Mouse (Mus musculus) CH12.LX (cell line): ENCODE data around the gene Plod1. TPM values are rescaled to one million over a fixed set of nuclear protein-coding genes. Genes with fewer than 3 reads are reported as not detected.
"Not testable (repeated sequence)": the region's sequence is repeated elsewhere in the genome, so short reads cannot be mapped to it uniquely, and the experiment has no call there.

Experiments
- DNase-seq: peaks from one replicate; pipeline ENCODE4 v3.0.0-alpha.2; 2013; ENCODE audit errors: extremely low read depth
- H3K27ac ChIP-seq: 2 replicates; pipeline ENCODE4 v1.5.1; 2012; ENCODE audit warnings: low read depth, mild to moderate bottlenecking, control low read depth, moderate library complexity; ENCODE audit not compliant: insufficient read depth
- H3K27me3 ChIP-seq: replicated peaks from 2 replicates; pipeline ENCODE3; 2012; ENCODE audit warnings: inconsistent platforms
- H3K36me3 ChIP-seq, 2 experiments: replicated peaks in 1 of 2; 2 replicates each; pipeline versions ENCODE3 to v1.6.1; 2012; ENCODE audit warnings: inconsistent platforms in 1 of 2, low read length in 1 of 2, mild to moderate bottlenecking in 1 of 2, mixed read lengths in 1 of 2, moderate library complexity in 1 of 2; ENCODE audit not compliant: control insufficient read depth in 1 of 2, insufficient read depth in 1 of 2
- H3K4me1 ChIP-seq, 2 experiments: 2 replicates each; pipeline ENCODE4 v1.6.1; 2012; ENCODE audit warnings: inconsistent platforms in 1 of 2, moderate library complexity in 1 of 2; ENCODE audit not compliant: insufficient read depth in 2 of 2, control insufficient read depth in 1 of 2
- H3K4me2 ChIP-seq: 2 replicates; pipeline ENCODE4 v1.6.1; 2012; ENCODE audit warnings: low read depth, mild to moderate bottlenecking, control low read depth; ENCODE audit not compliant: poor library complexity, insufficient read depth, severe bottlenecking
- H3K4me3 ChIP-seq, 3 experiments: fragments of 150-350 bp in 1 of 3; sonication (generic) in 1 of 3; replicated peaks in 1 of 3; 2 replicates each; pipeline versions ENCODE3 to v1.5.1; 2011 to 2012; ENCODE audit warnings: low read depth in 2 of 3, low read length in 2 of 3, mild to moderate bottlenecking in 2 of 3, moderate library complexity in 2 of 3, control low read depth in 1 of 3, improper control_type of control experiment in 1 of 3, inconsistent platforms in 1 of 3, mixed read lengths in 1 of 3; ENCODE audit not compliant: poor library complexity in 1 of 3
- H3K79me2 ChIP-seq: replicated peaks from 2 replicates; pipeline ENCODE4 v1.6.1; 2012; ENCODE audit warnings: mild to moderate bottlenecking, moderate library complexity; ENCODE audit not compliant: control insufficient read depth, poor library complexity, insufficient read depth, severe bottlenecking; ENCODE audit errors: extremely low read depth
- H3K9ac ChIP-seq: 2 replicates; pipeline ENCODE4 v1.6.1; 2012; ENCODE audit warnings: low read depth, mild to moderate bottlenecking, control low read depth, moderate library complexity; ENCODE audit not compliant: insufficient read depth
- H3K9me3 ChIP-seq: replicated peaks from 2 replicates; pipeline ENCODE3; 2012; ENCODE audit warnings: low read length, inconsistent platforms, mixed read lengths
- BHLHE40 ChIP-seq: IDR thresholded peaks from 2 replicates; pipeline ENCODE4 v1.6.1; 2011; ENCODE audit warnings: mild to moderate bottlenecking, low read depth, low read length, improper control_type of control experiment
- CHD2 ChIP-seq: IDR thresholded peaks from 2 replicates; pipeline ENCODE4 v1.6.1; 2011; ENCODE audit warnings: low read length, improper control_type of control experiment
- CTCF ChIP-seq, 2 experiments: IDR thresholded peaks in 1 of 2; conservative IDR thresholded peaks in 1 of 2; 2 replicates each; pipeline ENCODE4 v1.5.1; 2011 to 2012; ENCODE audit warnings: low read depth in 2 of 2, low read length in 2 of 2, improper control_type of control experiment in 1 of 2, inconsistent platforms in 1 of 2, mild to moderate bottlenecking in 1 of 2, moderate library complexity in 1 of 2
- E2F4 ChIP-seq: IDR thresholded peaks from 2 replicates; pipeline ENCODE4 v1.6.1; 2011; ENCODE audit warnings: low read depth, low read length, improper control_type of control experiment; ENCODE audit not compliant: insufficient replicate concordance
- EP300 ChIP-seq: IDR thresholded peaks from 2 replicates; pipeline ENCODE4 v1.6.1; 2011; ENCODE audit warnings: low read length, improper control_type of control experiment
- ETS1 ChIP-seq: conservative IDR thresholded peaks from 2 replicates; pipeline ENCODE4 v1.6.1; 2012; ENCODE audit warnings: low read depth, mild to moderate bottlenecking, inconsistent platforms, low read length, improper control_type of control experiment, moderate library complexity
- KAT2A ChIP-seq: IDR thresholded peaks from 2 replicates; pipeline ENCODE4 v1.6.1; 2012; ENCODE audit warnings: low read length, improper control_type of control experiment, inconsistent platforms; ENCODE audit not compliant: insufficient replicate concordance
- MAFK ChIP-seq: IDR thresholded peaks from 2 replicates; pipeline ENCODE4 v1.6.1; 2011; ENCODE audit warnings: low read length, improper control_type of control experiment; ENCODE audit not compliant: insufficient replicate concordance
- MAZ ChIP-seq: IDR thresholded peaks from 2 replicates; pipeline ENCODE4 v1.6.1; 2012; ENCODE audit warnings: low read depth, mild to moderate bottlenecking, inconsistent platforms, low read length, improper control_type of control experiment, moderate library complexity
- MEF2A ChIP-seq: IDR thresholded peaks from 2 replicates; pipeline ENCODE4 v1.6.1; 2014; ENCODE audit warnings: low read depth, mild to moderate bottlenecking, inconsistent platforms, low read length, improper control_type of control experiment, borderline replicate concordance
- MXI1 ChIP-seq: IDR thresholded peaks from 2 replicates; pipeline ENCODE4 v1.6.1; 2011; ENCODE audit warnings: mild to moderate bottlenecking, low read depth, low read length, improper control_type of control experiment
- NELFE ChIP-seq: IDR thresholded peaks from 2 replicates; pipeline ENCODE4 v1.6.1; 2011; ENCODE audit warnings: low read depth, low read length, improper control_type of control experiment
- NRF1 ChIP-seq: IDR thresholded peaks from 2 replicates; pipeline ENCODE4 v1.6.1; 2014; ENCODE audit warnings: low read depth, mild to moderate bottlenecking, inconsistent platforms, low read length, improper control_type of control experiment, moderate library complexity
- RAD21 ChIP-seq: IDR thresholded peaks from 2 replicates; pipeline ENCODE4 v1.6.1; 2011; ENCODE audit warnings: low read depth, mild to moderate bottlenecking, low read length, improper control_type of control experiment, moderate library complexity
- RCOR1 ChIP-seq: conservative IDR thresholded peaks from 2 replicates; pipeline ENCODE4 v1.6.1; 2012; ENCODE audit warnings: low read depth, mild to moderate bottlenecking, inconsistent platforms, low read length, improper control_type of control experiment
- SMC3 ChIP-seq: IDR thresholded peaks from 2 replicates; pipeline ENCODE4 v1.6.1; 2011; ENCODE audit warnings: low read depth, low read length, improper control_type of control experiment
- TBP ChIP-seq: conservative IDR thresholded peaks from 2 replicates; pipeline ENCODE4 v1.6.1; 2011; ENCODE audit warnings: low read depth, low read length, improper control_type of control experiment
- TCF12 ChIP-seq: IDR thresholded peaks from 2 replicates; pipeline ENCODE4 v1.6.1; 2014; ENCODE audit warnings: low read depth, mild to moderate bottlenecking, inconsistent platforms, low read length, improper control_type of control experiment
- USF1 ChIP-seq: IDR thresholded peaks from 2 replicates; pipeline ENCODE4 v1.6.1; 2014; ENCODE audit warnings: low read depth, mild to moderate bottlenecking, inconsistent platforms, low read length, improper control_type of control experiment
- USF2 ChIP-seq: conservative IDR thresholded peaks from 2 replicates; pipeline ENCODE4 v1.6.1; 2011; ENCODE audit warnings: low read depth, low read length, improper control_type of control experiment
- ZKSCAN1 ChIP-seq: IDR thresholded peaks from 2 replicates; pipeline ENCODE4 v1.6.1; 2012; ENCODE audit warnings: low read depth, inconsistent platforms, low read length, improper control_type of control experiment, borderline replicate concordance
- ZMIZ1 ChIP-seq: IDR thresholded peaks from 2 replicates; pipeline ENCODE4 v1.6.1; 2012; ENCODE audit warnings: low read depth, mild to moderate bottlenecking, inconsistent platforms, low read length, improper control_type of control experiment
- ZNF384 ChIP-seq: IDR thresholded peaks from 2 replicates; pipeline ENCODE4 v1.6.1; 2012; ENCODE audit warnings: low read depth, low read length, improper control_type of control experiment, inconsistent platforms
- dilution Hi-C: fragments of 300-500 bp; cut with MboI; formaldehyde crosslinking; loops from 2 replicates; pipeline ENCODE4 v1.14.3; 2020; ENCODE audit warnings: low sequenced_read_pairs; ENCODE audit not compliant: extremely low pct_unique_long_range_greater_than_20kb, extremely low pct_ligation_motif_present
- in situ Hi-C: fragments of 300-500 bp; cut with MboI; formaldehyde crosslinking; loops from 3 replicates; pipeline ENCODE4 v1.14.3; 2019; ENCODE audit warnings: low sequenced_read_pairs, low pct_ligation_motif_present, low pct_unique_long_range_greater_than_20kb, mixed read lengths
- polyA plus RNA-seq: library from polyadenylated mRNA; unstranded; fragments of >175 nt; gene quantifications from 2 replicates; pipeline ENCODE4 v1.2.1, GENCODE M21; 2012; ENCODE audit warnings: low read depth; ENCODE audit not compliant: insufficient read length
- total RNA-seq, 2 experiments: library from RNA; depleted of rRNA; stranded (reverse); fragments of 300-350 nt in 1 of 2; fragments of >200 nt in 1 of 2; gene quantifications; 2 replicates each; pipeline ENCODE4 v1.2.3; 2012 to 2014

Plod1 gene
- total and polyA plus RNA-seq, 3 experiments: 0.30 to 6.5 (median 1.9) TPM

DNA sequence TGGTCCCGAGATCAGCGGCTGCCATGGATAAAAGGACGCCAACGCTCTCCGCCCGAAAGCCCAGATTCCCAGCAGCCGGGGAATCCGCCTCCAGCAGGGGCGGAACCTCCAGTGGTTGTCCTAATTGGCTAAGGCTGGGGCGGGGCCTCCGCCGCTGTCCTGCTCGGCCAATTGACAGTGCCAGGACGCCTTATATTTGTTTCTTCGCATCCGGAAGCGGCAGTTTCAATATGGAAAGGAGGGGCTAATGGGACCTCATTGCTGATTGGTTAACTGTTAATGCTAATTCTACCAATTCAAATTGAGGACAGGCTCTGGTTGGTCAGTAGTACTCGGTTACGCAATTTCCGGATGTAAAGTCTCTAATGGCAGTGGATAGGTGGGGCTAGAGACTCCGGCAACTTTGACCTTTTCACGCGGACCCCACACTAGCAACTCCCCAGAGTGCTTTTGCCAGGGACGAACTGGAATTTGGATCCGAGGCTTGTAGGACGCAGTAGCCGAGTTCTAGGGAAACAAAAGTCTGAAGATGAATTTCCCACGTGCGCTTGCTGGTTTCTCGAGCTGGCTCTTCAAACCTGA is 68.0 kb downstream of the Plod1 start, which contains the start of the genes Miip and Fv1 (continued):
- TF ChIP-seq ETS1: peak; percentile 30; the same call in 1 of the 2 replicates
- TF ChIP-seq EP300: no peak
- no peak for TF ChIP-seq USF1
- TF ChIP-seq ZNF384: peak; percentile 25; the same call in 1 of the 2 replicates
- peak; percentile 76 for TF ChIP-seq CHD2
- TF ChIP-seq BHLHE40: no peak
- no peak for TF ChIP-seq MAFK
- TF ChIP-seq CTCF (conservative IDR thresholded peaks at IDR 0.05 in 1 of 2, IDR thresholded peaks at IDR 0.05 in 1 of 2; ENCODE audit: low read depth in 2 of 2, low read length in 2 of 2): no peak
- 0 out of 2 replicates have a peak, but pooled peaks have one; percentile 67 for TF ChIP-seq ZMIZ1
- TF ChIP-seq ZKSCAN1: no peak
- no peak for TF ChIP-seq USF2
- peak; percentile 52 for TF ChIP-seq TCF12
- TF ChIP-seq MAZ: 0 out of 2 replicates have a peak, but pooled peaks have one; percentile 29
- 0 out of 2 replicates have a peak, but pooled peaks have one; percentile 39 for TF ChIP-seq E2F4
- TF ChIP-seq SMC3: no peak
- peak; percentile 91 for TF ChIP-seq TBP
- TF ChIP-seq MEF2A: no peak
- TF ChIP-seq, all 38 proteins: peak for 19

DNA sequence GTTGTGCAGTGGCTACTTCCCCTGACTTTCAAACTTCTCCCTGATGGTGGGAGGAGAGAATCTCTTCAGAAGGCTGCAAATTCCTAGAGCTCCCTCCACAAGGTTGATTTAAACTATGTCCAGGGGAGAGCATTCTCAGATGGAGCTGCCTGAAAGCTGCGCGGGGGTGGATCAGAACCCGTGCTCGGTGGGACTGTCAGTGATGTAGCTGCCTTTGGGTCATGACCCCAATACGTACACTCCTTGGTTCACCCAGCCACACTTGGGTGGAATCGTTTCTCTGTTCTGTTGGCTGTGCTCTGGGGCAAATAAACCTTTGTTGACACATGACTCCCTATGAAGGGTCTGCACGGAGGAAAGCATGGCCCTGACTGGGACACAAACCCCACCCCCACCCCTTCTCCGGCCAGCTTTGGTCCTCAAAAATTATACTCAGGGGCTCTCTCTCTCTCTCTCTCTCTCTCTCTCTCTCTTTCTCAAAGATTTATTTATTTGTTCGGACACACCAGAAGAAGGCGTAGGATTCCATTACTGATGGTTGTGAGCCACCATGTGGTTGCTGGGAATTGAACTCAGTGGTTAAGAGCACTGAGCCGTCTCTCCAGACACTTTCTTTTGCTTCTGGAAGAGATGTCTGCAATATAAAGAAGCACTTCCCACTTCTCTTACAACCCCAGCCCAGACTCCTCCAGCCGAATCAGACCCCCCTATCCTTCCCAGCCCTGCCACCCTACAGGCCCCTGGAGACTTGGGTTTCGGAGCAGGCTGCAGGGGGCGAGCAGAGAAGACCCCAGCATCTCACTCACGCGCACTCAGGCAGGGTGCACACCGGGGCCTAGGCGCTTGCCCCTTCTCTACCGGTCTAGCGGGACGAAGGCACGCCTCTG is 68.8 kb downstream of the Plod1 start:
- Histone ChIP-seq H3K4me2 (peak overlapping the region; percentile 96), H3K27me3 (no peaks in the 10 kb centered on the region), H3K9me3 (no peaks in the 10 kb centered on the region), H3K4me3 (peak overlapping the region; percentile 85 to 97 (median 96)), H3K27ac (peak overlapping the region; percentile 63), H3K79me2 (peaks cover 25% of the 10 kb centered on the region), H3K9ac (peak overlapping the region; percentile 90), H3K36me3 (peaks cover 30 to 50% of the 10 kb centered on the region in 2 experiments), H3K4me1 (peaks cover 0 to 28% of the 10 kb centered on the region in 2 experiments; a peak in 2 of 4 replicates)
- no peak for DNase-seq
- in situ Hi-C loops (no loop called here), dilution Hi-C loops (no loop called here)
- peak; percentile 28; the same call in 1 of the 2 replicates for TF ChIP-seq MXI1
- no peak; the same call in 1 of the 2 replicates for TF ChIP-seq NELFE
- no peak for TF ChIP-seq USF1
- TF ChIP-seq NRF1: no peak
- peak; percentile 29 for TF ChIP-seq RAD21
- peak in 1 of 2 experiments; percentile 38; a peak in 1 of 4 replicates for TF ChIP-seq CTCF (conservative IDR thresholded peaks at IDR 0.05 in 1 of 2, IDR thresholded peaks at IDR 0.05 in 1 of 2; ENCODE audit: low read depth in 2 of 2, low read length in 2 of 2)
- TF ChIP-seq USF2: no peak
- 0 out of 2 replicates have a peak, but pooled peaks have one; percentile 23 for TF ChIP-seq RCOR1
- TF ChIP-seq KAT2A: no peak
- TF ChIP-seq CHD2: no peak
- TF ChIP-seq, all 38 proteins: peak for 4

DNA sequence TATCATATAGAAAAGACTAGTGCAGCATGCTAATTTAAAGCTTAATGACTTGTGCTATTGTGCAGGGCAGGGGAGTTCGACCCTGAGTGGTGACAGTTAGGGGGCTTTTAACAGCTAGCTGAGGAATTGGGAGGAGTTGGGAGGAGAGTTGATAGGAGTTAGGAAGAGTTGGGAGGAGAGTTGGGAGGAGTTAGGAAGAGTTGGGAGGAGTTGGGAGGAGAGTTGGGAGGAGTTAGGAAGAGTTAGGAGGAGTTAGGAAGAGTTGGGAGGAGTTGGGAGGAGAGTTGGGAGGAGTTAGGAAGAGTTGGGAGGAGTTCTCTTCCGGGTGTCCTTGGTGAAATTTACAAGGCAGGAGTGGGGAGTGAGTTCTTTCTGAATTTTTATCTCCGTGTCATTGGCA is 69.8 kb downstream of the Plod1 start:
- H3K79me2 ChIP-seq: peaks cover 25% of the 10 kb centered on the region
- dilution Hi-C loops, DNase-seq, H3K4me2 ChIP-seq, H3K9me3 ChIP-seq, H3K9ac ChIP-seq, H3K27ac ChIP-seq, H3K4me3 ChIP-seq, in situ Hi-C loops, H3K27me3 ChIP-seq: not testable (repeated sequence)
- peaks cover 35 to 54% of the 10 kb centered on the region in 2 experiments for H3K36me3 ChIP-seq
- peaks cover 0 to 28% of the 10 kb centered on the region in 2 experiments; a peak in 2 of 4 replicates for H3K4me1 ChIP-seq
